Mouse (Mus musculus) midbrain, embryonic 15.5 days (tissue): Measurements from ENCODE around the gene Mta3. TPM values are rescaled to one million over a fixed set of nuclear protein-coding genes. Genes with fewer than 3 reads are reported as not detected.

Source experiments
- ATAC-seq: fragments of 200-750 bp; cut with Nextera tagmentation; replicated peaks from 2 replicates; pipeline ENCODE4 v1.8.0; 2017; ENCODE audit warnings: moderate TSS enrichment
- H3K27ac ChIP-seq: fragments of 300-500 bp; sonication (generic); 2 replicates; pipeline ENCODE4 v1.5.1; 2015; ENCODE audit warnings: mild to moderate bottlenecking, inconsistent platforms
- H3K27me3 ChIP-seq: fragments of 300-500 bp; sonication (generic); replicated peaks from 2 replicates; pipeline ENCODE4 v1.6.1; 2015; ENCODE audit warnings: inconsistent platforms
- H3K36me3 ChIP-seq: fragments of 300-500 bp; sonication (generic); replicated peaks from 2 replicates; pipeline ENCODE4 v1.6.1; 2015; ENCODE audit warnings: inconsistent platforms
- H3K4me1 ChIP-seq: fragments of 300-500 bp; sonication (generic); 2 replicates; pipeline ENCODE4 v1.6.1; 2015; ENCODE audit warnings: inconsistent platforms
- H3K4me2 ChIP-seq: fragments of 300-500 bp; sonication (generic); 2 replicates; pipeline ENCODE4 v1.6.1; 2015; ENCODE audit warnings: inconsistent platforms, mild to moderate bottlenecking, moderate library complexity
- H3K4me3 ChIP-seq: fragments of 300-500 bp; sonication (generic); 2 replicates; pipeline ENCODE4 v1.5.1; 2015; ENCODE audit warnings: mild to moderate bottlenecking, inconsistent platforms
- H3K9ac ChIP-seq: fragments of 300-500 bp; sonication (generic); 2 replicates; pipeline ENCODE4 v1.6.1; 2015; ENCODE audit warnings: mild to moderate bottlenecking, inconsistent platforms
- H3K9me3 ChIP-seq: fragments of 300-500 bp; sonication (generic); 2 replicates; pipeline ENCODE4 v1.6.1; 2016; ENCODE audit warnings: inconsistent platforms
- WGBS: fragments of 180-500 bp; shearing (Covaris S2); methylation state at CpG from one replicate; pipeline ENCODE4 v1.1.7; 2015; ENCODE audit warnings: mixed read lengths; 5-methylcytosine and 5-hydroxymethylcytosine counted together
- polyA plus RNA-seq: library from polyadenylated mRNA; unstranded; fragments of >200 nt; fragmentation: Nextera tagmentation; extraction: Ambion mirVana; gene quantifications from 2 replicates; pipeline ENCODE4 v1.2.1, GENCODE M21; 2015

Gene Mta3
- polyA plus RNA-seq, 1 experiment from 2014 or later: 32.9 TPM

- Histone ChIP-seq H3K4me1 (no peaks in the 10 kb centered on the region), H3K27me3 (no peaks in the 10 kb centered on the region), H3K4me3 (no peak overlapping the region), H3K9ac (no peak overlapping the region), H3K4me2 (no peak overlapping the region), H3K36me3 (peaks cover 3% of the 10 kb centered on the region; the same call in 1 of the 2 replicates), H3K27ac (0 out of 2 replicates have a peak overlapping the region, but pooled peaks have one; percentile 44), H3K9me3 (0 out of 2 replicates have a peak, but pooled peaks cover 2% of the 10 kb centered on the region)
- ATAC-seq: 0 out of 2 replicates have a peak, but pooled peaks have one; percentile 54
- 64% methylated on average over 7 of the region's 7 CpGs for WGBS
Measured at GRCm38 (mm10) chr17:83740135-83740676, 34.2 kb downstream of the Mta3 start.

- H3K36me3 ChIP-seq: peaks cover 6% of the 10 kb centered on the region; the same call in 1 of the 2 replicates
- no peak overlapping the region for H3K9ac ChIP-seq
- 0 out of 2 replicates have a peak, but pooled peaks cover 2% of the 10 kb centered on the region for H3K9me3 ChIP-seq
- no peaks in the 10 kb centered on the region for H3K27me3 ChIP-seq
- no peak overlapping the region for H3K4me3 ChIP-seq
- H3K4me2 ChIP-seq: no peak overlapping the region
- no peak for ATAC-seq
- H3K27ac ChIP-seq: 0 out of 2 replicates have a peak overlapping the region, but pooled peaks have one; percentile 44
- no peaks in the 10 kb centered on the region for H3K4me1 ChIP-seq
- 62% methylated on average over 6 of the region's 6 CpGs for WGBS
Measured at GRCm38 (mm10) chr17:83741243-83741642, 35.3 kb downstream of the Mta3 start.

- H3K9ac ChIP-seq: no peak overlapping the region
- 0 out of 2 replicates have a peak, but pooled peaks cover 2% of the 10 kb centered on the region for H3K9me3 ChIP-seq
- H3K4me1 ChIP-seq: no peaks in the 10 kb centered on the region
- H3K4me2 ChIP-seq: no peak overlapping the region
- H3K4me3 ChIP-seq: no peak overlapping the region
- no peaks in the 10 kb centered on the region for H3K27me3 ChIP-seq
- H3K27ac ChIP-seq: no peak overlapping the region
- 0 out of 2 replicates have a peak, but pooled peaks cover 6% of the 10 kb centered on the region for H3K36me3 ChIP-seq
- 96% methylated on average over 11 of the region's 11 CpGs for WGBS
- ATAC-seq: no peak
Measured at GRCm38 (mm10) chr17:83744231-83744824, 38.4 kb downstream of the Mta3 start.

- 0 out of 2 replicates have a peak, but pooled peaks cover 6% of the 10 kb centered on the region for H3K36me3 ChIP-seq
- H3K4me1 ChIP-seq: no peaks in the 10 kb centered on the region
- H3K4me2 ChIP-seq: no peak overlapping the region
- no peak overlapping the region for H3K4me3 ChIP-seq
- 92% methylated on average over 10 of the region's 10 CpGs for WGBS
- no peaks in the 10 kb centered on the region for H3K27me3 ChIP-seq
- no peak overlapping the region for H3K27ac ChIP-seq
- ATAC-seq: no peak
- no peak overlapping the region for H3K9ac ChIP-seq
- 0 out of 2 replicates have a peak, but pooled peaks cover 2% of the 10 kb centered on the region for H3K9me3 ChIP-seq
Measured at GRCm38 (mm10) chr17:83747405-83748160, 41.6 kb downstream of the Mta3 start.

- no peaks in the 10 kb centered on the region for H3K27me3 ChIP-seq
- no peak overlapping the region for H3K4me3 ChIP-seq
- H3K4me1 ChIP-seq: peaks cover 11% of the 10 kb centered on the region; the same call in 1 of the 2 replicates
- H3K27ac ChIP-seq: no peak overlapping the region
- H3K36me3 ChIP-seq: 0 out of 2 replicates have a peak, but pooled peaks cover 1% of the 10 kb centered on the region
- no peaks in the 10 kb centered on the region for H3K9me3 ChIP-seq
- ATAC-seq: no peak
- H3K9ac ChIP-seq: no peak overlapping the region
- H3K4me2 ChIP-seq: no peak overlapping the region
- WGBS: 96% methylated on average over 5 of the region's 5 CpGs
Measured at GRCm38 (mm10) chr17:83750216-83750950, 44.4 kb downstream of the Mta3 start.

GRCm38 (mm10) chr17:83753112-83753899 is 47.3 kb downstream of the Mta3 start:
- Histone ChIP-seq H3K4me3 (no peak overlapping the region), H3K27me3 (no peaks in the 10 kb centered on the region), H3K4me1 (peaks cover 11% of the 10 kb centered on the region; the same call in 1 of the 2 replicates), H3K9ac (no peak overlapping the region), H3K27ac (0 out of 2 replicates have a peak overlapping the region, but pooled peaks have one; percentile 2), H3K4me2 (no peak overlapping the region), H3K36me3 (peaks cover 3% of the 10 kb centered on the region; the same call in 1 of the 2 replicates), H3K9me3 (no peaks in the 10 kb centered on the region)
- 53% methylated on average over 11 of the region's 11 CpGs for WGBS
- peak; percentile 80 for ATAC-seq

- ATAC-seq: no peak
- H3K27ac ChIP-seq: no peak overlapping the region
- H3K4me3 ChIP-seq: no peak overlapping the region
- 89% methylated on average over 10 of the region's 10 CpGs for WGBS
- peaks cover 3% of the 10 kb centered on the region; the same call in 1 of the 2 replicates for H3K36me3 ChIP-seq
- H3K4me1 ChIP-seq: peaks cover 9% of the 10 kb centered on the region; the same call in 1 of the 2 replicates
- H3K9me3 ChIP-seq: no peaks in the 10 kb centered on the region
- no peaks in the 10 kb centered on the region for H3K27me3 ChIP-seq
- H3K9ac ChIP-seq: no peak overlapping the region
- H3K4me2 ChIP-seq: no peak overlapping the region
Measured at GRCm38 (mm10) chr17:83758096-83758495, 52.1 kb downstream of the Mta3 start.

- H3K9me3 ChIP-seq: no peaks in the 10 kb centered on the region
- ATAC-seq: no peak
- 62% methylated on average over 4 of the region's 4 CpGs for WGBS
- no peak overlapping the region for H3K4me2 ChIP-seq
- no peak overlapping the region for H3K4me3 ChIP-seq
- no peaks in the 10 kb centered on the region for H3K4me1 ChIP-seq
- no peak overlapping the region for H3K27ac ChIP-seq
- no peak overlapping the region for H3K9ac ChIP-seq
- H3K27me3 ChIP-seq: no peaks in the 10 kb centered on the region
- H3K36me3 ChIP-seq: peaks cover 3% of the 10 kb centered on the region; the same call in 1 of the 2 replicates
Measured at GRCm38 (mm10) chr17:83759547-83759946, 53.6 kb downstream of the Mta3 start.

GRCm38 (mm10) chr17:83764538-83764937 is 58.6 kb downstream of the Mta3 start:
- Histone ChIP-seq H3K4me2 (no peak overlapping the region), H3K4me1 (no peaks in the 10 kb centered on the region), H3K9ac (no peak overlapping the region), H3K27ac (no peak overlapping the region), H3K36me3 (no peaks in the 10 kb centered on the region), H3K4me3 (no peak overlapping the region), H3K9me3 (no peaks in the 10 kb centered on the region), H3K27me3 (no peaks in the 10 kb centered on the region)
- 87% methylated on average over 4 of the region's 4 CpGs for WGBS
- no peak for ATAC-seq

GRCm38 (mm10) chr17:83767064-83767463 is 61.1 kb downstream of the Mta3 start:
- 98% methylated on average over 7 of the region's 7 CpGs for WGBS
- H3K36me3 ChIP-seq: no peaks in the 10 kb centered on the region

GRCm38 (mm10) chr17:83768309-83768708 is 62.3 kb downstream of the Mta3 start:
- H3K9ac ChIP-seq: no peak overlapping the region
- ATAC-seq: no peak
- H3K9me3 ChIP-seq: no peaks in the 10 kb centered on the region
- WGBS: 91% methylated on average over 10 of the region's 10 CpGs
- H3K36me3 ChIP-seq: no peaks in the 10 kb centered on the region
- no peaks in the 10 kb centered on the region for H3K27me3 ChIP-seq
- peaks cover 5% of the 10 kb centered on the region; the same call in 1 of the 2 replicates for H3K4me1 ChIP-seq
- H3K27ac ChIP-seq: no peak overlapping the region
- no peak overlapping the region for H3K4me3 ChIP-seq
- H3K4me2 ChIP-seq: no peak overlapping the region

More at GRCm38 (mm10) chr17:83767064-83767463, 61.1 kb downstream of the Mta3 start:
- no peak overlapping the region for H3K27ac ChIP-seq
- H3K4me1 ChIP-seq: no peaks in the 10 kb centered on the region
- no peaks in the 10 kb centered on the region for H3K27me3 ChIP-seq
- no peak overlapping the region for H3K4me3 ChIP-seq
- no peak overlapping the region for H3K9ac ChIP-seq
- H3K4me2 ChIP-seq: no peak overlapping the region
- ATAC-seq: no peak
- no peaks in the 10 kb centered on the region for H3K9me3 ChIP-seq
